Mouse (Mus musculus): ENCODE results near the gene Psg17. TPM values are rescaled to one million over a fixed set of nuclear protein-coding genes. Genes with fewer than 3 reads are reported as not detected.

Psg17 gene
- total and polyA plus RNA-seq, 2 experiments: not detected

DNA sequence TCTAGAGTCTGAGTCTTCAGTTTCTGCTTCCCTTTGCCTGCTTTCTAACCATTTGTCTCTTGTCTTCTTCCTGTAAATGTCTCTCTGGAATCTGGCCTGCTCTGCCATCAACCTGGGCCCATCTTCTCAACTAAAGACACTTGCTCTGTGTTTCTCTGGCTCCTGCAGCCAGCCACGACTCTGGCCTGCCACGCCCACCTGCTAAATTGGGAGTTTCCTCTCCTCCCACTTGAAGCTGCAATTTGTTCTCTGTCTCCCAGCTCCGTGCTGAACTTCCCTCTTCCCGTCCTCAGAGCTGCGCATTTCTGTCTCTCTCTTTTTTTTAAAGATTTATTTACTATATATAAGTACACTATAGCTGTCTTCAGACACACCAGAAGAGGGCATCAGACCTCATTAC is 23.4 kb upstream of the Psg17 start:
- Histone ChIP-seq H3K27me3 (ENCODE audit: control insufficient read depth, insufficient read depth, low read length) (no peaks in the 10 kb centered on the region), H3K9ac (ENCODE audit: low read depth, low read length) (no peak overlapping the region), H3K4me3 (ENCODE audit: insufficient read depth, low read depth, low read length) (no peak overlapping the region), H3K4me1 (ENCODE audit: control insufficient read depth, insufficient read depth, low read length) (no peaks in the 10 kb centered on the region), H3K79me2 (ENCODE audit: control insufficient read depth, insufficient read depth, low read length) (no peaks in the 10 kb centered on the region), H3K36me3 (ENCODE audit: control insufficient read depth, insufficient read depth, low read length) (no peaks in the 10 kb centered on the region), H3K27ac (replicated peaks; ENCODE audit: insufficient read depth, low read depth, low read length) (no peak overlapping the region)
- DNase-seq (ENCODE audit: extremely low read depth, low read depth, low spot score): no peak
- 60% methylated on average over 5 of the region's 5 CpGs for WGBS
- TF ChIP-seq POLR2A (IDR thresholded peaks at IDR 0.05; ENCODE audit: extremely low read depth, insufficient read depth, low read length): no peak
- TF ChIP-seq CTCF (IDR thresholded peaks at IDR 0.05; ENCODE audit: low read depth, low read length): no peak

DNA sequence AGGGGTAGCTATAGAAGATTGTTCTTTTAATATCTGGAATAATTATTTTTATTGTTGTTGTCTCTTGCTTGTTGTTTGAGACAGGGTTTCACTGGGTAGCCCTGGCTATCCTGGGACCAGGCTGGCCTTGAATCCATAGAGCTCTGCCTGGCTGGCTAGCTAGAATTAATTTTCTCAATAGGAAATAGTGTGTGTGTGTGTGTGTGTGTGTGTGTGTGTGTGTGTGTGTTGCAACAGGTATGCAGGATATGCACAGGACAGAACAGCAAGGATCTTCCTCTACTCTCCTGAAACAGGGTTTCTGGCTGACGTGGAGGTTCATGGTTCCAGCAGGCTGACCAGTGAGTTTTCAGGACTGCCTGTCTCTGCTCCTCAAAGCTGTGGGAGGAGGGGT is 19.8 kb upstream of the Psg17 start:
- H3K36me3 ChIP-seq (ENCODE audit: control insufficient read depth, insufficient read depth, low read length): no peaks in the 10 kb centered on the region
- H3K4me1 ChIP-seq (ENCODE audit: control insufficient read depth, insufficient read depth, low read length): no peaks in the 10 kb centered on the region
- H3K4me3 ChIP-seq (ENCODE audit: insufficient read depth, low read depth, low read length): no peak overlapping the region
- no peaks in the 10 kb centered on the region for H3K79me2 ChIP-seq (ENCODE audit: control insufficient read depth, insufficient read depth, low read length)
- no peak overlapping the region for H3K9ac ChIP-seq (ENCODE audit: low read depth, low read length)
- no peaks in the 10 kb centered on the region for H3K27me3 ChIP-seq (ENCODE audit: control insufficient read depth, insufficient read depth, low read length)
- TF ChIP-seq CTCF (IDR thresholded peaks at IDR 0.05; ENCODE audit: low read depth, low read length): no peak
- TF ChIP-seq POLR2A (IDR thresholded peaks at IDR 0.05; ENCODE audit: extremely low read depth, insufficient read depth, low read length): no peak
- DNase-seq (ENCODE audit: extremely low read depth, low read depth, low spot score): no peak
- 74% methylated on average over 1 of the region's 1 CpGs for WGBS
- H3K27ac ChIP-seq (replicated peaks; ENCODE audit: insufficient read depth, low read depth, low read length): no peak overlapping the region

DNA sequence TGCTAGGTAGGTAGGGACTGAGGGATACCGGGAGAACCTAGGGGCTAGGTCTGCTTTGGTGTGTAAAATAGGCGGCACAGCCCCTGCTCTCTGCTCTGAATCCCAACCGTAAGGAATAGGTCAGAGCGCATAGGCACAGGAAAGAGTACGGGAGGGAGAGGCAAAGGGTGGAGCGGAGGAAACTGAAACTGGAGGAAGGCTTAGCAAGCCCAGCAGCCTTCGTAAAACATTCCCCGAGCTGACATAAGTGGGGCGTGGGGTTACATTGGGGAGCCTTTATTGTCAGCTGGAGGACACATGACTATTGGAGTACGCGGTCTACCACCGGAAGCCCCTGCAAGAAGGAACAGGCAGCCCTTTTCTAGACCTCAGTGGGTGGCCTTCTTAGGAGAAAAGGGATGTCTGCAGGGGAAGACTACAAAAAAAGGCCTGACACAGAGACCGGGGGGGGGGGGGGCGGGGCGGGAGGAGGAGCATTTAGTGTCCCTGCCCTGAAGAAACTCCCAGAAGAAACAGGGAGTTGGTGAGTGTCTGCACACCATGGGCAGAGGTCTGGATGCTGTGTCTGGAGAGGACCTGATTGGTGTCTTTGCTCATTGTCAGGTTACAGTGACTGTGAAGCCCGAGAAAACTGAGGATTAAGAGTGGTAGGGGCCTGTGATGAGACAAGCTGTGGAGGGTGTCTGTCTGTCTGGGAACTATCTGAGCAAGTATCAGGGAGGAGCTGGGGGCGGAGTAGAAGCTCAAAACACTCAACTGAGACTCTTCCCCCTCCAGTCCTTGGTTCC is 19.2 kb upstream of the Psg17 start:
- Histone ChIP-seq H3K79me2 (ENCODE audit: control insufficient read depth, insufficient read depth, low read length) (no peaks in the 10 kb centered on the region), H3K27me3 (ENCODE audit: control insufficient read depth, insufficient read depth, low read length) (no peaks in the 10 kb centered on the region), H3K9ac (ENCODE audit: low read depth, low read length) (peak overlapping the region; percentile 68), H3K4me1 (ENCODE audit: control insufficient read depth, insufficient read depth, low read length) (no peaks in the 10 kb centered on the region), H3K27ac (replicated peaks; ENCODE audit: insufficient read depth, low read depth, low read length) (peak overlapping the region; percentile 58), H3K36me3 (ENCODE audit: control insufficient read depth, insufficient read depth, low read length) (no peaks in the 10 kb centered on the region), H3K4me3 (ENCODE audit: insufficient read depth, low read depth, low read length) (peak overlapping the region; percentile 47)
- peak; percentile 41 for DNase-seq (ENCODE audit: extremely low read depth, low read depth, low spot score)
- 14% methylated on average over 14 of the region's 17 CpGs for WGBS
- no peak for TF ChIP-seq POLR2A (IDR thresholded peaks at IDR 0.05; ENCODE audit: extremely low read depth, insufficient read depth, low read length)
- TF ChIP-seq CTCF (IDR thresholded peaks at IDR 0.05; ENCODE audit: low read depth, low read length): no peak

- Histone ChIP-seq H3K27me3 (ENCODE audit: control insufficient read depth, insufficient read depth, low read length) (no peaks in the 10 kb centered on the region), H3K4me1 (ENCODE audit: control insufficient read depth, insufficient read depth, low read length) (no peaks in the 10 kb centered on the region), H3K79me2 (ENCODE audit: control insufficient read depth, insufficient read depth, low read length) (no peaks in the 10 kb centered on the region), H3K36me3 (ENCODE audit: control insufficient read depth, insufficient read depth, low read length) (no peaks in the 10 kb centered on the region), H3K27ac (replicated peaks; ENCODE audit: insufficient read depth, low read depth, low read length) (peak within 1 kb of the TSS; percentile 58), H3K9ac (ENCODE audit: low read depth, low read length) (peak within 1 kb of the TSS; percentile 68), H3K4me3 (ENCODE audit: insufficient read depth, low read depth, low read length) (peak within 1 kb of the TSS; percentile 47)
- TF ChIP-seq CTCF (IDR thresholded peaks at IDR 0.05; ENCODE audit: low read depth, low read length): no peak
- no peak for TF ChIP-seq POLR2A (IDR thresholded peaks at IDR 0.05; ENCODE audit: extremely low read depth, insufficient read depth, low read length)
- DNase-seq (ENCODE audit: extremely low read depth, low read depth, low spot score): peak; percentile 2
- WGBS: 15% methylated on average over 3 of the region's 3 CpGs
Observed at GRCm38 (mm10) chr7:18839865-18840264, 18.5 kb upstream of the Psg17 start, which contains the start of gene Mill2. Gene Mill2, plus strand, starts transcription at chr7:18839966.

DNA sequence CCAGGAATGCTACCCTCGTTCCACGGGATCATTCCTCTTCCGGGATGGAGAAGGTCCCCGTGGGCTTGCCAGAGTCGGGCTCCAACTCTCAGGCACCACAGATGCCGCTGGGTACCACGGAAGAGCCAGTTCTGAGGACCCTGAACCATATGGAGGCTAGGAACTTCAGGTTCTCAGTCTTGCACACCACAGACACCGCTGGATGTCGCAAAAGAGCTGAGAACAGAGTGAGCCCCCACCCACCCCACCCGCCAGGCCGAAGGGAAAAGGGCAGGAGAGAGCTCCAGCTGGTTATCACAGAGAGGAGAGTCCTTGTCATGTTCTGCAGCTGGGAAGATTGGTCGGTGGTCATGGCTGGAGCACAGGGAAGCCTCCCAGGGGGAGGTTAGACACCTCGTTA is 10.9 kb upstream of the Psg17 start:
- H3K9ac ChIP-seq (ENCODE audit: low read depth, low read length): no peak overlapping the region
- no peaks in the 10 kb centered on the region for H3K79me2 ChIP-seq (ENCODE audit: control insufficient read depth, insufficient read depth, low read length)
- H3K27me3 ChIP-seq (ENCODE audit: control insufficient read depth, insufficient read depth, low read length): no peaks in the 10 kb centered on the region
- whole genome bisulfite sequencing: 52% methylated on average over 13 of the region's 13 CpGs
- no peak overlapping the region for H3K27ac ChIP-seq (replicated peaks; ENCODE audit: insufficient read depth, low read depth, low read length)
- H3K36me3 ChIP-seq (ENCODE audit: control insufficient read depth, insufficient read depth, low read length): no peaks in the 10 kb centered on the region
- H3K4me3 ChIP-seq (ENCODE audit: insufficient read depth, low read depth, low read length): no peak overlapping the region
- TF ChIP-seq POLR2A (IDR thresholded peaks at IDR 0.05; ENCODE audit: extremely low read depth, insufficient read depth, low read length) (no peak), CTCF (IDR thresholded peaks at IDR 0.05; ENCODE audit: low read depth, low read length) (no peak)
- H3K4me1 ChIP-seq (ENCODE audit: control insufficient read depth, insufficient read depth, low read length): no peaks in the 10 kb centered on the region
- no peak for DNase-seq (ENCODE audit: extremely low read depth, low read depth, low spot score)

DNA sequence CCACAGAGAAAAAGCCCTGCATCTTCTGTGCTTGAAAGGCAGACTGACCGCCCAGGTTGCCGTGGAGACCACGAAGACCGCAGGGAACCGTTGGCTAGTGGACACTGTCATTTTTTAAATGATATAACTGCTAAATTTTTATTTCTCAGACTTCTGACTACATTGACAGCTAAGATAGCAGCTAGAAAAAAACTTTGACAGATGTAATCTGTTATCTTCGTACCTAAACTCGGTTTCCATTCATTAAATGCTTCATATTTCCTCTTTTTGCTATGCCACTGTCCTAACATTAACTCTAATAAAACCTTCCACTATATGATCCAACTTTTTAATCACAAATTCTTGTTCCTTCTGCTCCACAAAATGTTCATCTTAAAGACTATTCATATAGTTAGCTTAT is 8.1 kb upstream of the Psg17 start:
- WGBS: 86% methylated on average over 7 of the region's 7 CpGs
- no peak for TF ChIP-seq CTCF (IDR thresholded peaks at IDR 0.05; ENCODE audit: low read depth, low read length)
- no peak for TF ChIP-seq POLR2A (IDR thresholded peaks at IDR 0.05; ENCODE audit: extremely low read depth, insufficient read depth, low read length)
- H3K4me1 ChIP-seq (ENCODE audit: control insufficient read depth, insufficient read depth, low read length): no peaks in the 10 kb centered on the region
- H3K4me3 ChIP-seq (ENCODE audit: insufficient read depth, low read depth, low read length): no peak overlapping the region
- no peaks in the 10 kb centered on the region for H3K27me3 ChIP-seq (ENCODE audit: control insufficient read depth, insufficient read depth, low read length)
- H3K9ac ChIP-seq (ENCODE audit: low read depth, low read length): no peak overlapping the region
- no peak for DNase-seq (ENCODE audit: extremely low read depth, low read depth, low spot score)
- no peaks in the 10 kb centered on the region for H3K79me2 ChIP-seq (ENCODE audit: control insufficient read depth, insufficient read depth, low read length)
- H3K36me3 ChIP-seq (ENCODE audit: control insufficient read depth, insufficient read depth, low read length): no peaks in the 10 kb centered on the region
- no peak overlapping the region for H3K27ac ChIP-seq (replicated peaks; ENCODE audit: insufficient read depth, low read depth, low read length)
